Mouse (Mus musculus) left cerebral cortex, postnatal 14 days (tissue): Measurements from ENCODE around the gene Plekha6. TPM values are rescaled to one million over a fixed set of nuclear protein-coding genes. Genes with fewer than 3 reads are reported as not detected.
A peak's percentile ranks its signal among the peaks of the same experiment; 100 is the strongest.

Experiments
- DNase-seq, 2 experiments: peaks; one replicate each; pipeline ENCODE4 v3.0.0; 2021 to 2022; ENCODE audit warnings: low spot score in 2 of 2, mixed read lengths in 1 of 2
- intact Hi-C: fragments of 180-260 bp; cut with DNase I; formaldehyde crosslinking; loops from one replicate; pipeline ENCODE4 v1.15.1; 2025
- total RNA-seq, 2 experiments: library from RNA; stranded (reverse); gene quantifications; 2 replicates each; pipeline ENCODE4 v1.2.3; 2021

The Plekha6 gene
- total RNA-seq, 2 experiments from 2014 or later = 60.7 to 70.5 TPM

GRCm38 (mm10) chr1:133208086-133208815 is 44.2 kb downstream of the Plekha6 start:
- DNase-seq = no peak
- intact Hi-C loops = no loop called here

GRCm38 (mm10) chr1:133209036-133209435 is 45.0 kb downstream of the Plekha6 start:
- intact Hi-C loops = no loop called here
- no peak for DNase-seq

- intact Hi-C loops = no loop called here
- DNase-seq = no peak
These were observed 45.5 kb downstream of the Plekha6 start for GRCm38 (mm10) chr1:133209482-133209881.

- peak; percentile 48 to 68 for DNase-seq
- intact Hi-C loops = no loop called here
These were observed 46.0 kb downstream of the Plekha6 start for GRCm38 (mm10) chr1:133209901-133210516.

GRCm38 (mm10) chr1:133210766-133211165 is 46.8 kb downstream of the Plekha6 start:
- DNase-seq = no peak
- intact Hi-C loops = no loop called here

- DNase-seq = no peak
- intact Hi-C loops = no loop called here
These were observed 48.3 kb downstream of the Plekha6 start for GRCm38 (mm10) chr1:133212273-133212672.

GRCm38 (mm10) chr1:133213098-133213497 is 49.1 kb downstream of the Plekha6 start:
- no peak for DNase-seq
- intact Hi-C loops = no loop called here

GRCm38 (mm10) chr1:133213901-133214300 is 49.9 kb downstream of the Plekha6 start:
- DNase-seq = no peak
- intact Hi-C loops = no loop called here

- intact Hi-C loops = no loop called here
- no peak for DNase-seq
These were observed 50.8 kb downstream of the Plekha6 start for GRCm38 (mm10) chr1:133214672-133215359.

GRCm38 (mm10) chr1:133215360-133215700 is 51.3 kb downstream of the Plekha6 start:
- intact Hi-C loops = no loop called here
- no peak for DNase-seq

- intact Hi-C loops = no loop called here
- DNase-seq = no peak
These were observed 51.7 kb downstream of the Plekha6 start for GRCm38 (mm10) chr1:133215753-133216152.

- DNase-seq = no peak
- intact Hi-C loops = no loop called here
These were observed 53.0 kb downstream of the Plekha6 start for GRCm38 (mm10) chr1:133217031-133217430.

GRCm38 (mm10) chr1:133219106-133219505 is 55.1 kb downstream of the Plekha6 start:
- intact Hi-C loops = no loop called here
- no peak for DNase-seq

GRCm38 (mm10) chr1:133221459-133221858 is 57.4 kb downstream of the Plekha6 start:
- intact Hi-C loops = no loop called here
- DNase-seq = no peak

GRCm38 (mm10) chr1:133222445-133222995 is 58.5 kb downstream of the Plekha6 start:
- intact Hi-C loops = no loop called here

GRCm38 (mm10) chr1:133224674-133225073 is 60.7 kb downstream of the Plekha6 start:
- intact Hi-C loops = loop anchor here (5.0 kb wide), 1 partner anchor 43 kb away; no protein-coding TSS in a partner anchor

More at GRCm38 (mm10) chr1:133222445-133222995, 58.5 kb downstream of the Plekha6 start:
- DNase-seq = peak in 1 of 2 experiments; percentile 54

GRCm38 (mm10) chr1:133225137-133225536 is 61.1 kb downstream of the Plekha6 start:
- intact Hi-C loops = loop anchor here (5.0 kb wide), 1 partner anchor 42 kb away; no protein-coding TSS in a partner anchor
- no peak for DNase-seq

More at GRCm38 (mm10) chr1:133224674-133225073, 60.7 kb downstream of the Plekha6 start:
- DNase-seq = no peak

- intact Hi-C loops = loop anchor here (5.0 kb wide), 1 partner anchor 42 kb away; no protein-coding TSS in a partner anchor
- DNase-seq = no peak
These were observed 61.6 kb downstream of the Plekha6 start for GRCm38 (mm10) chr1:133225561-133225960.

GRCm38 (mm10) chr1:133225963-133226660 is 62.1 kb downstream of the Plekha6 start:
- DNase-seq = peak; percentile 45 to 55
- intact Hi-C loops = loop anchor here (5.0 kb wide), 1 partner anchor 41 kb away; no protein-coding TSS in a partner anchor
